Mouse (Mus musculus) kidney, embryonic 16.5 days (tissue): ENCODE data around the gene Gas2l2. TPM values are rescaled to one million over a fixed set of nuclear protein-coding genes. Genes with fewer than 3 reads are reported as not detected.

Experiments used
- ATAC-seq: fragments of 200-750 bp; cut with Nextera tagmentation; 2 replicates; pipeline ENCODE4 v1.8.0; 2017; ENCODE audit warnings: moderate TSS enrichment; ENCODE audit not compliant: low FRiP score, low TSS enrichment
- H3K27ac ChIP-seq: fragments of 300-500 bp; sonication (generic); 2 replicates; pipeline ENCODE4 v1.5.1; 2014; ENCODE audit warnings: low read length
- H3K27me3 ChIP-seq: fragments of 300-500 bp; sonication (generic); 2 replicates; pipeline ENCODE4 v1.6.1; 2014; ENCODE audit warnings: low read length, control low read depth, mixed read lengths; ENCODE audit not compliant: insufficient read depth
- H3K36me3 ChIP-seq: fragments of 300-500 bp; sonication (generic); 2 replicates; pipeline ENCODE4 v1.6.1; 2014; ENCODE audit warnings: low read length, control low read depth, mixed read lengths; ENCODE audit not compliant: insufficient read depth
- H3K4me1 ChIP-seq: fragments of 300-500 bp; sonication (generic); 2 replicates; pipeline ENCODE4 v1.6.1; 2014; ENCODE audit warnings: low read length, control low read depth, mixed read lengths; ENCODE audit not compliant: insufficient read depth
- H3K4me2 ChIP-seq: fragments of 300-500 bp; sonication (generic); replicated peaks from 2 replicates; pipeline ENCODE4 v1.6.1; 2014; ENCODE audit warnings: low read depth, low read length
- H3K4me3 ChIP-seq: fragments of 300-500 bp; sonication (generic); 2 replicates; pipeline ENCODE4 v1.5.1; 2014; ENCODE audit warnings: mild to moderate bottlenecking, low read length
- H3K9ac ChIP-seq: fragments of 300-500 bp; sonication (generic); replicated peaks from 2 replicates; pipeline ENCODE4 v1.6.1; 2014; ENCODE audit warnings: low read length
- H3K9me3 ChIP-seq: fragments of 300-500 bp; sonication (generic); 2 replicates; pipeline ENCODE4 v1.6.1; 2016; ENCODE audit warnings: low read length, control low read depth
- WGBS: fragments of 180-500 bp; shearing (Covaris S2); extraction: QIAGEN DNeasy Blood & Tissue Kit; methylation state at CpG from one replicate; pipeline ENCODE4 v1.1.7; 2014; 5-methylcytosine and 5-hydroxymethylcytosine counted together
- polyA plus RNA-seq: library from polyadenylated mRNA; unstranded; fragments of >200 nt; fragmentation: Nextera tagmentation; extraction: Ambion mirVana; gene quantifications from 2 replicates; pipeline ENCODE4 v1.2.1, GENCODE M21; 2015

The Gas2l2 gene
- polyA plus RNA-seq, 1 experiment from 2014 or later, result not detected

- Histone ChIP-seq H3K4me1 (no peaks in the 10 kb centered on the region), H3K4me2 (no peak overlapping the region), H3K9me3 (no peaks in the 10 kb centered on the region), H3K4me3 (no peak overlapping the region), H3K9ac (no peak overlapping the region), H3K27me3 (no peaks in the 10 kb centered on the region), H3K36me3 (peaks cover 13% of the 10 kb centered on the region; the same call in 1 of the 2 replicates), H3K27ac (no peak overlapping the region)
- 69% methylated on average over 3 of the region's 3 CpGs for whole genome bisulfite sequencing
- no peak for ATAC-seq
These were observed 22.9 kb downstream of the Gas2l2 start for GRCm38 (mm10) chr11:83406391-83406790.

GRCm38 (mm10) chr11:83403787-83404186 is 25.5 kb downstream of the Gas2l2 start:
- no peak overlapping the region for H3K27ac ChIP-seq
- H3K4me2 ChIP-seq, result no peak overlapping the region
- no peaks in the 10 kb centered on the region for H3K4me1 ChIP-seq
- ATAC-seq, result no peak
- WGBS, result 84% methylated on average over 7 of the region's 7 CpGs
- no peak overlapping the region for H3K9ac ChIP-seq
- H3K36me3 ChIP-seq, result peaks cover 21% of the 10 kb centered on the region; the same call in 1 of the 2 replicates
- H3K4me3 ChIP-seq, result no peak overlapping the region
- no peaks in the 10 kb centered on the region for H3K9me3 ChIP-seq
- H3K27me3 ChIP-seq, result no peaks in the 10 kb centered on the region

GRCm38 (mm10) chr11:83398724-83399123 is 30.5 kb downstream of the Gas2l2 start:
- ATAC-seq, result no peak
- Histone ChIP-seq H3K4me2 (no peak overlapping the region), H3K27ac (no peak overlapping the region), H3K9ac (no peak overlapping the region), H3K4me1 (no peaks in the 10 kb centered on the region), H3K27me3 (no peaks in the 10 kb centered on the region), H3K36me3 (peaks cover 37% of the 10 kb centered on the region), H3K4me3 (no peak overlapping the region), H3K9me3 (no peaks in the 10 kb centered on the region)
- 77% methylated on average over 5 of the region's 5 CpGs for WGBS

- Histone ChIP-seq H3K4me2 (no peak overlapping the region), H3K4me3 (no peak overlapping the region), H3K4me1 (no peaks in the 10 kb centered on the region), H3K36me3 (peaks cover 37% of the 10 kb centered on the region), H3K9me3 (no peaks in the 10 kb centered on the region), H3K27ac (no peak overlapping the region), H3K9ac (no peak overlapping the region), H3K27me3 (no peaks in the 10 kb centered on the region)
- WGBS, result 90% methylated on average over 7 of the region's 7 CpGs
- ATAC-seq, result no peak
These were observed 31.6 kb downstream of the Gas2l2 start for GRCm38 (mm10) chr11:83397626-83398025.

- no peak for ATAC-seq
- Histone ChIP-seq H3K9me3 (no peaks in the 10 kb centered on the region), H3K36me3 (peaks cover 38% of the 10 kb centered on the region), H3K27ac (no peak overlapping the region), H3K4me1 (no peaks in the 10 kb centered on the region), H3K4me3 (no peak overlapping the region), H3K9ac (no peak overlapping the region), H3K4me2 (no peak overlapping the region), H3K27me3 (no peaks in the 10 kb centered on the region)
- 65% methylated on average over 6 of the region's 6 CpGs for WGBS
These were observed 34.3 kb downstream of the Gas2l2 start for GRCm38 (mm10) chr11:83394802-83395439.

GRCm38 (mm10) chr11:83393062-83393461 is 36.2 kb downstream of the Gas2l2 start:
- no peak overlapping the region for H3K9ac ChIP-seq
- H3K4me1 ChIP-seq, result no peaks in the 10 kb centered on the region
- WGBS, result 91% methylated on average over 4 of the region's 4 CpGs
- no peaks in the 10 kb centered on the region for H3K9me3 ChIP-seq
- no peak overlapping the region for H3K4me2 ChIP-seq
- no peak overlapping the region for H3K27ac ChIP-seq
- H3K36me3 ChIP-seq, result peaks cover 35% of the 10 kb centered on the region
- ATAC-seq, result no peak
- no peaks in the 10 kb centered on the region for H3K27me3 ChIP-seq
- no peak overlapping the region for H3K4me3 ChIP-seq

GRCm38 (mm10) chr11:83383532-83383887 is 45.7 kb downstream of the Gas2l2 start:
- H3K4me3 ChIP-seq, result no peak overlapping the region
- no peaks in the 10 kb centered on the region for H3K27me3 ChIP-seq
- H3K9me3 ChIP-seq, result no peaks in the 10 kb centered on the region
- H3K36me3 ChIP-seq, result no peaks in the 10 kb centered on the region; the same call in 1 of the 2 replicates
- H3K4me1 ChIP-seq, result no peaks in the 10 kb centered on the region
- H3K27ac ChIP-seq, result no peak overlapping the region
- ATAC-seq, result no peak
- 97% methylated on average over 1 of the region's 1 CpGs for WGBS
- H3K9ac ChIP-seq, result no peak overlapping the region
- H3K4me2 ChIP-seq, result no peak overlapping the region

- Histone ChIP-seq H3K36me3 (no peaks in the 10 kb centered on the region; the same call in 1 of the 2 replicates), H3K4me3 (no peak overlapping the region), H3K27ac (no peak overlapping the region), H3K4me1 (no peaks in the 10 kb centered on the region), H3K4me2 (no peak overlapping the region), H3K9ac (no peak overlapping the region), H3K9me3 (no peaks in the 10 kb centered on the region), H3K27me3 (no peaks in the 10 kb centered on the region)
- no peak for ATAC-seq
- 71% methylated on average over 9 of the region's 9 CpGs for WGBS
These were observed 46.3 kb downstream of the Gas2l2 start for GRCm38 (mm10) chr11:83382876-83383531.

GRCm38 (mm10) chr11:83379745-83380341 is 49.4 kb downstream of the Gas2l2 start:
- Histone ChIP-seq H3K4me1 (no peaks in the 10 kb centered on the region), H3K27ac (no peak overlapping the region), H3K36me3 (peaks cover 3% of the 10 kb centered on the region; the same call in 1 of the 2 replicates), H3K9me3 (no peaks in the 10 kb centered on the region), H3K9ac (no peak overlapping the region), H3K27me3 (no peaks in the 10 kb centered on the region), H3K4me2 (no peak overlapping the region), H3K4me3 (no peak overlapping the region)
- ATAC-seq, result no peak
- WGBS, result 85% methylated on average over 7 of the region's 7 CpGs
